12 mouse cellular contexts compared by ENCODE assay signal in the genomic region with DNA sequence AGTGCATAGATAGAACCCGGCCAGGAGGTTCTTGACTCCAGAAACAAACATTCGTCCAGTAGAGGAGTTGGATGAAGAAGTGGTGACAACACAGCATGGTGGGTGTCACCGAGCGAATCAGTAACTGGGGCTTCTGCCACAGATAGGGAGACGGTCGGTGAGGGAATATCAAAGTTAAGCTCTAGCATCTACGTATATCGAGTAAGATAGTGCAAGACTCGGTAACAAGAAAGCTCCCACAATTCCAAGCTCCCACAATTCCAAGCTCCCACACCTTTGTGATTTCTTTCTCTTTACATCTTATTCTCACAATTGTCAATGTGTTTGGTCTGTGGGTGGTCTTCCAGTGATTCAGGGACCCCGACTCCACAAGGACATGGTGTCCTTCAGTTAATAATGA.
"Had no signal": no experiment of that assay in that cellular context is flagged by ENCODE, and none has a peak within 500 bp of the region (broad histone marks: within the 10 kb centered on the region; RNA-seq: fewer than 3 reads in every experiment).

No protein-coding gene starts in this region.

- H3K27me3 ChIP-seq: limb, embryonic 13.5 days had no signal

- DNase-seq: kidney, adult 9 months; kidney, postnatal 14 days; kidney, postnatal 4 days; lung, adult 2 months; lung, postnatal 14 days; lung, postnatal 4 days; midbrain, embryonic 14.5 days; thymus, adult 18-20 months; thymus, postnatal 36 days had no signal

- H3K4me2 ChIP-seq: limb, embryonic 13.5 days; midbrain, embryonic 11.5 days had no signal

- H3K9me3 ChIP-seq: limb, embryonic 10.5 days; limb, embryonic 13.5 days had no signal

- H3K9ac ChIP-seq: limb, embryonic 13.5 days had no signal

- H3K27ac ChIP-seq: limb, embryonic 10.5 days; limb, embryonic 13.5 days had no signal

- H3K4me3 ChIP-seq: limb, embryonic 10.5 days; limb, embryonic 13.5 days had no signal

- H3K36me3 ChIP-seq: limb, embryonic 10.5 days; limb, embryonic 13.5 days had no signal
